Mouse (Mus musculus): Measurements from ENCODE around the gene Phyh. TPM values are rescaled to one million over a fixed set of nuclear protein-coding genes. Genes with fewer than 3 reads are reported as not detected.

Gene Phyh
- polyA plus RNA-seq, 1 experiment = 403 TPM

DNA sequence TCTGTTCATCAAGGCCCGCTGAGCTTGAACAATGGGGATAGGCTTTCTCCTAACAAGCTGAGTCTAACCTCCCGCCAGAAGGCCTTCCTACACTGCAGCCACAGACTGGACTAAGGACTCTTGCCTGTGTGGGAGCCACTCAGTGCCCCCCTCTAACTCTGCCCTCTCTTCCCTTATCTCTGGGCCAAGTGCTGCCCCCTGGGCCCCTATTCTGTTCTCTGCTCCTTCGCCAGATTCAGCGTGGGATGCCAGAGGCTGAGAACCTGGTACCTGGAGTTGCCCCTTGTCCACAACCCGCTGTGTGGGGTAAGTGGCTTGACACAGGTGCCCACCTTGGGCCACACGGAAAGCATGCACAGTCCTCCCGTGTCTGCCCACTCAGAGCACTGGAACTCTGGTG is 4.9 kb upstream of the Phyh start:
- H3K36me3 ChIP-seq (ENCODE audit: control insufficient read depth, insufficient read depth, low read length) = no peaks in the 10 kb centered on the region
- no peaks in the 10 kb centered on the region for H3K27me3 ChIP-seq (replicated peaks; ENCODE audit: control insufficient read depth, insufficient read depth, low read length)
- H3K4me1 ChIP-seq (ENCODE audit: control insufficient read depth, insufficient read depth, low read length) = peaks cover 17% of the 10 kb centered on the region
- H3K27ac ChIP-seq (ENCODE audit: insufficient read depth, low read depth, low read length) = no peak overlapping the region
- DNase-seq = no peak
- no peak for TF ChIP-seq CTCF (conservative IDR thresholded peaks at IDR 0.05; ENCODE audit: insufficient read depth, insufficient read length, low read depth, low read length)
- no peak for TF ChIP-seq POLR2A (IDR thresholded peaks at IDR 0.05; ENCODE audit: low read depth, low read length)
- H3K4me3 ChIP-seq (ENCODE audit: insufficient read depth, low read depth, low read length) = no peak overlapping the region
- WGBS = 93% methylated on average over 7 of the region's 7 CpGs

DNA sequence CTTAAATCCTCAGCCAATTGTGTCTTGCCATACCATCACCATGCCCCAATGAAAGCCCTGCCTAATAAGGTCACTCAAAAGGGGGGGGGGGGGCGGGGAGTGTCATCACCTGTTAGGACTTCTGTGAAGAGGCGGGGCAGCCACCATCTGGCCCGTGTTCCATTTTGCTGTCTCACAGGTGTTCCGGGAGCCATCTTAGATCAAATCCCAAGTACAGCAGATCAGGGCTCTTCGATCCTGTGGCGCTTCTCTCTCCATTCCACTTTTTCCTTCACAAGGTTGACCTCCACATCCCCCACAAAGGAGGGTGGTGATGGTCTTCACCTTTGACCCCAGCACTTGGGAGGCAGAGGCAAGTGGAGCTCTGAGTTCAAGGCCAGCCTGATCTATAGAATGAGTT is 2.8 kb upstream of the Phyh start:
- Histone ChIP-seq H3K36me3 (ENCODE audit: control insufficient read depth, insufficient read depth, low read length) (no peaks in the 10 kb centered on the region), H3K4me3 (ENCODE audit: insufficient read depth, low read depth, low read length) (no peak overlapping the region), H3K27ac (ENCODE audit: insufficient read depth, low read depth, low read length) (no peak overlapping the region; the same call in 1 of the 2 replicates), H3K4me1 (ENCODE audit: control insufficient read depth, insufficient read depth, low read length) (peaks cover 17% of the 10 kb centered on the region), H3K27me3 (replicated peaks; ENCODE audit: control insufficient read depth, insufficient read depth, low read length) (no peaks in the 10 kb centered on the region)
- 82% methylated on average over 6 of the region's 6 CpGs for WGBS
- no peak for DNase-seq
- no peak for TF ChIP-seq CTCF (conservative IDR thresholded peaks at IDR 0.05; ENCODE audit: insufficient read depth, insufficient read length, low read depth, low read length)
- TF ChIP-seq POLR2A (IDR thresholded peaks at IDR 0.05; ENCODE audit: low read depth, low read length) = no peak

DNA sequence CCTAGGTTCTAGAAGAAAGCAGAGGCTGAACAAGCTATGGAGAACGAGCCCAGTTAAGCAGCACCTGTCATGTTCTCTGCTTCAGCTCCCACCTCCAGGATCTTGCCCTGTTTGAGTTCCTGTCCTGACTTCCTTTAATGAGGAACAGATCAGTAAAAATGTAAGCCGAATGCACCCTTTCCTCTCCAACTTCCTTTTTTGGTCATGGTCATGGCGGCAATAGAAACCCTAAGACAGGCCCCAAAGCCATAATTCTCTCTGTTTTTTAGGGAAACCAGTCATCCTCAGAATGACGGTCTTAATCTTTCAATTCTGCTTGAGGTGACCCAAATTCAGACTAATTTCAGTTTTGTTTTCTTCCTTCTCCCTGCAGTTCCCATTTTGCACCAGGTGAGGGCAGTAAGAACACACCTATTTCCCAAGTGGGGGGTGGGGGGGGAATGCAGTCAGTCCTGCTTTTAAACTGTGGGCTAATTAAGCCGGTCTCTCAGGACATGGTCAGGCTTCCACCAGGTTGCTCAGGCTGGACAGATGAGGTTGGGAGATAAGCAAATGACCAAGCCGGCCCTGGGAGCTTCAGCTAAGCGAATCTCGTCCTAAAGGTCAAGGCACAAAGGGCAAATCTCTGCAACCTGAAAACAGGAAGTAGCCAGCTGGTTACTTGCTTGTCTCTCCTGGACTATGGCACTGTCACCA is 1.3 kb upstream of the Phyh start:
- 5% methylated on average over 8 of the region's 8 CpGs for WGBS
- peak overlapping the region; percentile 5; the same call in 1 of the 2 replicates for H3K4me3 ChIP-seq (ENCODE audit: insufficient read depth, low read depth, low read length)
- H3K36me3 ChIP-seq (ENCODE audit: control insufficient read depth, insufficient read depth, low read length) = no peaks in the 10 kb centered on the region
- no peak for TF ChIP-seq POLR2A (IDR thresholded peaks at IDR 0.05; ENCODE audit: low read depth, low read length)
- TF ChIP-seq CTCF (conservative IDR thresholded peaks at IDR 0.05; ENCODE audit: insufficient read depth, insufficient read length, low read depth, low read length) = peak; percentile 74
- peaks cover 22% of the 10 kb centered on the region for H3K4me1 ChIP-seq (ENCODE audit: control insufficient read depth, insufficient read depth, low read length)
- H3K27me3 ChIP-seq (replicated peaks; ENCODE audit: control insufficient read depth, insufficient read depth, low read length) = no peaks in the 10 kb centered on the region
- peak; percentile 84 for DNase-seq
- H3K27ac ChIP-seq (ENCODE audit: insufficient read depth, low read depth, low read length) = peak overlapping the region; percentile 70

DNA sequence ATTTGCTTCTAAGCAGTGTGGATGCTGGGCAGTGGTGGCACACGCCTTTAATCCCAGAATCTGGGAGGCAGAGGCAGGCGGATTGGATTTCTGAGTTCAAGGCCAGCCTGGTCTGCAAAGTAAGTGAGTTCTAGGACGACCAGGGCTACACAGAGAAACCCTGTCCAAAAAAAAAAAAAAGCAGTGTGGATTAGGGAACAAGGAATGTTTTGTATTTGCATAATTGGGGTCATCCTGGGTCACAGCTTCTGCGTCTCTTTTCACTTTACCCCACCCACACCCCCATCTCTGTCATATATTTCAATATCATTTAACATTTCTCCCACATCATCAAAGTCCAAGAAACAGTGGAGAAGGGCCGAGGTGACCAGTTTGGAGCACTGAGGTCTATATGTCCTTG is 2.2 kb downstream of the Phyh start:
- DNase-seq = no peak
- Histone ChIP-seq H3K4me1 (ENCODE audit: control insufficient read depth, insufficient read depth, low read length) (peaks cover 30% of the 10 kb centered on the region), H3K27me3 (replicated peaks; ENCODE audit: control insufficient read depth, insufficient read depth, low read length) (no peaks in the 10 kb centered on the region), H3K4me3 (ENCODE audit: insufficient read depth, low read depth, low read length) (no peak overlapping the region), H3K36me3 (ENCODE audit: control insufficient read depth, insufficient read depth, low read length) (peaks cover 3% of the 10 kb centered on the region; the same call in 1 of the 2 replicates), H3K27ac (ENCODE audit: insufficient read depth, low read depth, low read length) (peak overlapping the region; percentile 37; the same call in 1 of the 2 replicates)
- 73% methylated on average over 5 of the region's 5 CpGs for WGBS
- TF ChIP-seq CTCF (conservative IDR thresholded peaks at IDR 0.05; ENCODE audit: insufficient read depth, insufficient read length, low read depth, low read length) = no peak
- no peak for TF ChIP-seq POLR2A (IDR thresholded peaks at IDR 0.05; ENCODE audit: low read depth, low read length)

DNA sequence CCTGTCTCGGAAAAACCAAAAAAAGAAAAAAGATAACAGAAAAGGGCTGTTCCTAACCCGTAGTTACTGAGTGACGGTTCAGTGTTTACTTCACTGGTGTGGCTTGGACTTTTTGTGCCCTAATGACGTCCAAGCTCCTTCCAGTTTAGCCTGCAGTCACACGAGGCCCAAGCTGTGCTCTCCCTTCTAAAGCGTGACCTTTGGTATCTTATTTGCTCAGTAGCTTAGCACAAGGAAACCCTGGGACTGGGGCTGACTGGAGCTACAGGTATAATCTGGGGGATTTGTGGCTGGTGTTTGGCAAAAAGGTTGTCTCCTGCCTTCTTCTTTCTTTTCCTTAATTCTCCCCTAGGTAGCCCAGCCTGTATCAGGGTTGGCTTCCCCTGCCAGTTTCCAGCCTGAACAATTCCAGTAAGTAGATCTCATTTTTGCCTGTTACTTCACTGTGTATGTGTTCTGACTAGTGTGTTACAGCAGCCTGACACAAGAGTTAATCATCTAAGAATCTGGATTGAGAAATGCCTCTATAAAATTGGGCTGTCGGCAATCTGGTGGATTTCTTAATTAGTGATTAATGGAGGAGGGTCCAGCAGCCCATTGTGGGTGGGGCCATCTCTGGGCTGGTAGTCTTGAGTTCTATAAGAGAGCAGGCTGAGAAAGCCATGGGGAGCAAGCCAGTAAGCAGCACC is 3.8 kb downstream of the Phyh start:
- WGBS = 30% methylated on average over 7 of the region's 7 CpGs
- H3K27ac ChIP-seq (ENCODE audit: insufficient read depth, low read depth, low read length) = peak overlapping the region; percentile 70

DNA sequence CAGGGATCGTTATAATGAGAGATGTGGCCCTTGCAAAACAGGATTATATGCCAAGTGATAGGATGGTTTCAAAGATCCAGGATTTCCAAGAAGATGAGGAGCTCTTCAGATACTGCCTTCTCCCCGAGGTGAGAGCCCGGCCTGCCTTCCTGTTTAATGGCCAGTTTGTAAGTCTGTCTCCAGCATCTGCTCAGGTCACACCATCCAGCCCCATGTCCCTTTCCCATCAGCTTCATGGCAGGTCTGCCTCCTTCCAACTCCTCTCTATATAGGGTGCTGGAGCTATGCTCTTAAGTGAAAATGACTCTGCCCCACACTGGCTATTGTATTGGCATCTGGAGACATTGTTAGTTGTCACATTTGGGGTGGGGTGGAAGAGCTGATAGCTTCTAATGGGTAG is 8.6 kb downstream of the Phyh start:
- no peak overlapping the region for H3K4me3 ChIP-seq (ENCODE audit: insufficient read depth, low read depth, low read length)
- no peak for DNase-seq
- TF ChIP-seq POLR2A (IDR thresholded peaks at IDR 0.05; ENCODE audit: low read depth, low read length) = no peak
- TF ChIP-seq CTCF (conservative IDR thresholded peaks at IDR 0.05; ENCODE audit: insufficient read depth, insufficient read length, low read depth, low read length) = no peak
- no peaks in the 10 kb centered on the region for H3K27me3 ChIP-seq (replicated peaks; ENCODE audit: control insufficient read depth, insufficient read depth, low read length)
- H3K27ac ChIP-seq (ENCODE audit: insufficient read depth, low read depth, low read length) = no peak overlapping the region
- 83% methylated on average over 3 of the region's 3 CpGs for WGBS
- H3K36me3 ChIP-seq (ENCODE audit: control insufficient read depth, insufficient read depth, low read length) = peaks cover 29% of the 10 kb centered on the region
- H3K4me1 ChIP-seq (ENCODE audit: control insufficient read depth, insufficient read depth, low read length) = peaks cover 8% of the 10 kb centered on the region; the same call in 1 of the 2 replicates

More for the DNA sequence above, 3.8 kb downstream of the Phyh start:
- Histone ChIP-seq H3K4me1 (ENCODE audit: control insufficient read depth, insufficient read depth, low read length) (peaks cover 21% of the 10 kb centered on the region; the same call in 1 of the 2 replicates), H3K4me3 (ENCODE audit: insufficient read depth, low read depth, low read length) (no peak overlapping the region), H3K27me3 (replicated peaks; ENCODE audit: control insufficient read depth, insufficient read depth, low read length) (no peaks in the 10 kb centered on the region), H3K36me3 (ENCODE audit: control insufficient read depth, insufficient read depth, low read length) (peaks cover 10% of the 10 kb centered on the region)
- no peak for TF ChIP-seq CTCF (conservative IDR thresholded peaks at IDR 0.05; ENCODE audit: insufficient read depth, insufficient read length, low read depth, low read length)
- TF ChIP-seq POLR2A (IDR thresholded peaks at IDR 0.05; ENCODE audit: low read depth, low read length) = no peak
- peak; percentile 80 for DNase-seq

DNA sequence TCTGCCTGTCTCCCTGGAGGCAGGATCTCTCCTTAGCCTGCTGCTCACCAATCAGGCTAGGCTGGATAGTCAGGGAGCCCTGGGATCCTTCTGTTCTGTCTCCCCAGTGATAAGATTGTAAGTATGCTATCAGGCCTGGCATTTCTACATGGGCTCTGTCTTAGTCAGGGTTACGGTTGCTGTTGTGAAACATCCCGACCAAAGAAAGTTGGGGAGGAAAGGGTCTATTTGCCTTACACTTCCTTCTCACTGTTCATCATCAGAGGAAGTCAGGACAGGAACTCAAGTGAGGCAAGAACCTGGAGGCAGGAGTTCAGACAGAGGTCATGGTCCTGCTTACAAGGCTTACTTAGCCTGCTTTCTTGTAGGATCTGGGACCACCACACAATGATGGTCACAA is 10.4 kb downstream of the Phyh start:
- H3K4me1 ChIP-seq (ENCODE audit: control insufficient read depth, insufficient read depth, low read length) = no peaks in the 10 kb centered on the region
- H3K4me3 ChIP-seq (ENCODE audit: insufficient read depth, low read depth, low read length) = no peak overlapping the region
- TF ChIP-seq CTCF (conservative IDR thresholded peaks at IDR 0.05; ENCODE audit: insufficient read depth, insufficient read length, low read depth, low read length) = no peak
- H3K36me3 ChIP-seq (ENCODE audit: control insufficient read depth, insufficient read depth, low read length) = peaks cover 34% of the 10 kb centered on the region
- DNase-seq = no peak
- H3K27ac ChIP-seq (ENCODE audit: insufficient read depth, low read depth, low read length) = no peak overlapping the region
- 79% methylated on average over 2 of the region's 2 CpGs for WGBS
- H3K27me3 ChIP-seq (replicated peaks; ENCODE audit: control insufficient read depth, insufficient read depth, low read length) = no peaks in the 10 kb centered on the region

Measured in kidney, adult 2 months (tissue).